21 mouse cellular contexts compared by ENCODE assay signal in the genomic region with DNA sequence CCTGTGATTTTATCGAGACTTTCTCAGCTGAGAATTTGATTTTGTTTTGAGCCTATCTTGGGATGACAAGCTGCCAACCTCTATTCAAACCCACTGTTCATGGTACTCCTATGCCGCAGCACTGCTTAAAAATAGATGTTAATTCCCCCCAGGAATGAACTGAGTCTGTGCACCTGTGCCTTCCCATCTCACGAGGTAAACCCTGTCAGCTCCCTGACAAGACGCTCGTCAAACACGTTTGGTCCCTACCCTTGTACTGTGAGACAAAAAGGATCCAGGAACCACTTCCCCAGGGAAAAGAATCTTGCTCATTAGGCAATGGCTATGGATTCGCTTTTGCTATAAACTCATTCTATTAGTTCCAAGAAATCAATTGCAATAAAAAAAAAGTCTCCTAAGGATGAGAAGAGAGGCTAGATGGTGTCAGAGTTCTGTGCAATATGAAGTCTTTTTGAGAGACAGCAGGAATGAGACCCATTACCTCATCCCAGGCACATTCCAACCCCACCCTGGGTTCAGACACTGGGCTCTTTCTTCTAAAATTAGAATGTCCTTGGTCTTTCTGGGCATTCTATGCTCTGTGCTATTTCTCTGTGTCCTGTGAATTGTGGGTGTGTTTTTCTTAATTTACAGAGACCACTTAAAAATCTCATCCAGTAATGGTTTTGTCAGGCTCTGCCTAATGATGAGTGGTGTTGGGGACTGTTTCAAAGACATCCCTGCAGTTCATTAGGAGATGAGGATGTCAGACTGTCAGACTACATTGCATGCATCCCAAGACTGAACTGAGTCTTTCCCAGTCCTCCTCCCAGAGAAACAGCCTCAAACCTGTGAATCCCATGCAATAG.
DNase-seq lines count a peak whose midpoint lies in the region; ATAC-seq and TF ChIP-seq lines count a peak whose summit lies in the region.
"Had no signal": no experiment of that assay in that cellular context is flagged by ENCODE, and none has a peak within 500 bp of the region (broad histone marks: within the 10 kb centered on the region; RNA-seq: fewer than 3 reads in every experiment).

No protein-coding gene starts in this region.

- no peak for ATAC-seq in midbrain, embryonic 14.5 days (ENCODE audit: low FRiP score, low TSS enrichment)
- no peak for ATAC-seq in midbrain, embryonic 15.5 days (replicated peaks)
- no peak for ATAC-seq in heart, embryonic 14.5 days (ENCODE audit: insufficient number of reproducible peaks, insufficient read depth, low FRiP score, low read depth)
- ATAC-seq in granulocyte monocyte progenitor cell, adult 5-6 weeks (replicated peaks; ENCODE audit: poor library complexity, severe bottlenecking), result no peak
- ATAC-seq: forebrain, embryonic 16.5 days; hindbrain, embryonic 16.5 days; intestine, embryonic 16.5 days; liver, postnatal 0 days; midbrain, embryonic 16.5 days had no signal

- DNase-seq in gastrocnemius, adult 2 months, result no peak
- no peak for DNase-seq in gastrocnemius, postnatal 14 days
- DNase-seq in midbrain, embryonic 14.5 days, result peak; percentile 29
- no peak for DNase-seq in layer of hippocampus, postnatal 14 days (ENCODE audit: low spot score in 2 of 2)
- DNase-seq: adrenal gland, postnatal 25 days; B cell, adult 2 months; cerebellum, adult 2 months; kidney, postnatal 36 days; liver, postnatal 0 days; lung, postnatal 10 days; right cerebral cortex, postnatal 4 days had no signal

- peak overlapping the region; percentile 35 for H3K27ac ChIP-seq in gastrocnemius, adult 2 months
- no peak overlapping the region for H3K27ac ChIP-seq in midbrain, embryonic 14.5 days (replicated peaks; ENCODE audit: low read depth, low read length)
- H3K27ac ChIP-seq in midbrain, embryonic 15.5 days, result no peak overlapping the region
- H3K27ac ChIP-seq in heart, embryonic 14.5 days (replicated peaks in 1 of 2; ENCODE audit: control insufficient read depth in 1 of 2, insufficient read depth in 1 of 2, low read depth in 2 of 2, low read length in 2 of 2), result peak overlapping the region; percentile 58 to 82
- H3K27ac ChIP-seq: embryonic facial prominence, embryonic 12.5 days; left cerebral cortex, adult 2 months; limb, embryonic 10.5 days had no signal

- H3K4me2 ChIP-seq in midbrain, embryonic 14.5 days (ENCODE audit: low read length), result no peak overlapping the region
- no peak overlapping the region for H3K4me2 ChIP-seq in midbrain, embryonic 15.5 days
- H3K4me2 ChIP-seq in heart, embryonic 14.5 days (ENCODE audit: low read length), result no peak overlapping the region
- H3K4me2 ChIP-seq: embryonic facial prominence, embryonic 12.5 days had no signal

- H3K9ac ChIP-seq in midbrain, embryonic 14.5 days (replicated peaks; ENCODE audit: low read length), result no peak overlapping the region
- H3K9ac ChIP-seq in midbrain, embryonic 15.5 days, result no peak overlapping the region
- H3K9ac ChIP-seq in heart, embryonic 14.5 days (ENCODE audit: low read length), result no peak overlapping the region
- H3K9ac ChIP-seq: embryonic facial prominence, embryonic 12.5 days; liver, postnatal 0 days had no signal

- 78% methylated on average over 7 of the region's 7 CpGs for WGBS in midbrain, embryonic 14.5 days
- 67% methylated on average over 7 of the region's 7 CpGs for WGBS in midbrain, embryonic 15.5 days
- WGBS in heart, embryonic 14.5 days, result 43% methylated on average over 7 of the region's 7 CpGs

- no peaks in the 10 kb centered on the region for H3K9me3 ChIP-seq in midbrain, embryonic 14.5 days (ENCODE audit: control insufficient read depth, low read length)
- H3K9me3 ChIP-seq in midbrain, embryonic 15.5 days, result no peaks in the 10 kb centered on the region
- H3K9me3 ChIP-seq in heart, embryonic 14.5 days (ENCODE audit: control insufficient read depth, low read length), result 0 out of 2 replicates have a peak, but pooled peaks cover 4% of the 10 kb centered on the region
- H3K9me3 ChIP-seq: embryonic facial prominence, embryonic 12.5 days; limb, embryonic 10.5 days had no signal

- no peaks in the 10 kb centered on the region for H3K4me1 ChIP-seq in midbrain, embryonic 14.5 days (ENCODE audit: control insufficient read depth, insufficient read depth, low read length)
- no peaks in the 10 kb centered on the region for H3K4me1 ChIP-seq in midbrain, embryonic 15.5 days
- H3K4me1 ChIP-seq in heart, embryonic 14.5 days (ENCODE audit: control insufficient read depth in 2 of 2, insufficient read depth in 2 of 2, low read length in 2 of 2), result peaks cover 8 to 9% of the 10 kb centered on the region in 2 experiments; a peak in 3 of 4 replicates
- H3K4me1 ChIP-seq: embryonic facial prominence, embryonic 12.5 days; limb, embryonic 10.5 days had no signal

- no peaks in the 10 kb centered on the region for H3K27me3 ChIP-seq in midbrain, embryonic 14.5 days (ENCODE audit: control insufficient read depth, insufficient read depth, low read length)
- H3K27me3 ChIP-seq in midbrain, embryonic 15.5 days (replicated peaks), result no peaks in the 10 kb centered on the region
- no peaks in the 10 kb centered on the region for H3K27me3 ChIP-seq in heart, embryonic 14.5 days (ENCODE audit: control insufficient read depth, insufficient read depth, low read length)
- H3K27me3 ChIP-seq: embryonic facial prominence, embryonic 12.5 days had no signal

- no peaks in the 10 kb centered on the region for H3K36me3 ChIP-seq in midbrain, embryonic 14.5 days (ENCODE audit: control insufficient read depth, insufficient read depth, low read length)
- H3K36me3 ChIP-seq in midbrain, embryonic 15.5 days (replicated peaks), result no peaks in the 10 kb centered on the region
- no peaks in the 10 kb centered on the region for H3K36me3 ChIP-seq in heart, embryonic 14.5 days (ENCODE audit: control insufficient read depth, insufficient read depth, low read length)
- H3K36me3 ChIP-seq: embryonic facial prominence, embryonic 12.5 days; limb, embryonic 10.5 days had no signal

- intact Hi-C loops in gastrocnemius, adult 2 months (cut with DNase I), result no loop called here
- intact Hi-C loops in gastrocnemius, postnatal 14 days (cut with DNase I; ENCODE audit: low total_unique reads), result no loop called here

- no peak for TF ChIP-seq CTCF in gastrocnemius, adult 2 months (IDR thresholded peaks at IDR 0.05)

- H3K4me3 ChIP-seq in gastrocnemius, adult 2 months, result no peak overlapping the region
- no peak overlapping the region for H3K4me3 ChIP-seq in midbrain, embryonic 14.5 days (replicated peaks; ENCODE audit: low read depth, low read length)
- no peak overlapping the region for H3K4me3 ChIP-seq in midbrain, embryonic 15.5 days
- no peak overlapping the region for H3K4me3 ChIP-seq in heart, embryonic 14.5 days (ENCODE audit: control insufficient read depth in 1 of 2, insufficient read depth in 1 of 2, low read depth in 1 of 2, low read length in 2 of 2)
- H3K4me3 ChIP-seq: embryonic facial prominence, embryonic 12.5 days; left cerebral cortex, adult 2 months; limb, embryonic 10.5 days had no signal

Comparison
In these comparisons a context has a peak if more than half of its experiments do, and no peak if none do; other contexts are left out.
1. H3K27ac ChIP-seq: peak in gastrocnemius, adult 2 months (single experiment) and heart, embryonic 14.5 days (2 of 2); none in midbrain, embryonic 14.5 days (single experiment) and midbrain, embryonic 15.5 days (single experiment).